Mouse (Mus musculus) retina, embryonic 14.5 days (tissue): Measurements from ENCODE around the gene Npepps.
A peak's percentile ranks its signal among the peaks of the same experiment; 100 is the strongest.
"Not testable (repeated sequence)": the region's sequence is repeated elsewhere in the genome, so short reads cannot be mapped to it uniquely, and the experiment has no call there.

Experiments
- DNase-seq: peaks from one replicate; pipeline ENCODE4 v3.0.0-alpha.2; 2015; ENCODE audit warnings: low spot score

Npepps gene

DNA sequence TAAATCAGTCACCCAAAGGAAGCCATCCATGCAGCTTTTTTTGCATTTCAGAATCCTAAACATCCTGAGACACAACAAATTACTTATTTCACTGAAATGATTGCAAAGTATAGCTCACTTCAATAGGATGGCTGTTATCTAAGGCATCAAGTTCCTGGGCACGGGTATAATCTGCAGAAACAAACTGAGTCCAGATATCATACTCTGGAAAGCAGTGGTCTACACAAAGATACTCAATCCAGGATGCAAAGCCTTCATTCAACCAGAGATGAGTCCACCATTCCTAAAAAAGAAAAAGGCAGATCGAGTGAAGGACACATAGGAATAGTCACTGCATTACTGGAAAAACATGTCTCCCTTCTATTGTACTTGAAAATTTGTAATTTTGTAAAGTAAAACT lies 42.5 kb downstream of the Npepps start:
- no peak for DNase-seq

DNA sequence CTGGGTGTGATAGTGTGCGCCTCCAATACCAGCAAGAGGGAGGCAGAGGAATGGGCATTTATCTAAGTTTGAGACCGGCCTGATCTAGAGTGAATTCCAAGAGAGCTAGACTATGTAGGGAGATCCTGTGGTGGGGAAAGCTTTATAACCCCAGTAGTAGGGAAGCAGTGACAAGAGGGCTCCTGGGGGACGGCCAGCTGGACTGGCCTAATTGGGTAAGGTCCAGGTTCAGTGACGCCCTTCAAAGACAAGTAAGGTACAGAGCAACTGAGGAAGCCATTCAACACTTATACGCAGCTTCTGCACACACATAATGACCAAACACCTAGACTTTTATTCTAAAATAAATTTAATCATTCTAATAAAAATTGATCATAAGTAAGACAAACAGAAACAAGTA lies 48.0 kb downstream of the Npepps start:
- DNase-seq, result no peak

DNA sequence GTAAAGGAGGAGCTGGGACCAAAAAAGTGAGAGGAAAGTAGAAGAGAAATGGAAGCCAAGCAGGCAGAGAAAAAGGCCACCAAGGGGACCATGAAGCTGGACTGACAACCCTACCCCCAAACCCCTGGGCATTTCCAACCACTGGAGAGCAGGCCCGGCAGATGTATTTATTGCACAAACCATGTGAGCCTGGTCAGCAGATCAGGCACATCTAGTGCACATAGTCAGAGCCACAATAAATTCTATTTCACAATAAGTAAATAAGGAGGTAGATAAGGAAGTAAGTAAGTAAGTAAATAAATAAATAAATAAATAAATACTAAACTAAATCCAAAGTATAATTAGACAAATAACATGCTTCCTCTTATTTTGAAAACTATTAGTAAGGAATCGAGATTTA lies 51.0 kb downstream of the Npepps start:
- DNase-seq, result no peak

DNA sequence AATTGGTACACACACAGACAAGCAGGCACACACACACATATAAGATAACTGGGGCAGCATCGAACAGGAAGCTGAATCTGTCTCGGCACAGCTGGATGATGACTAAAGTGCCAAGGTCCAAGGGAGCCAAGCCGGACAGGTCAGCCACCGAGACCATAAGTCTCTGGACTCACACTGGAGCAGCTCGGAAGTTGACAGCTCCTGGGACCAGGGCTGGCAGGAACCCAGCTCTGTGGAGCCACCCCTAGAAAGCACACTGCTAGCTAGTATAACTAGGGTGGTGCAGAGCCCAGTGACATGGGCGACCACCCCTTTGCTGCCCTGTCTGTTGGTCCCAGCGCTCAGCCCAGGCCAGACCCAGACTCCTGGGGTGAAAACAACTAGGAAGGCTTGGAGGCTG lies 51.5 kb downstream of the Npepps start:
- DNase-seq, result no peak

DNA sequence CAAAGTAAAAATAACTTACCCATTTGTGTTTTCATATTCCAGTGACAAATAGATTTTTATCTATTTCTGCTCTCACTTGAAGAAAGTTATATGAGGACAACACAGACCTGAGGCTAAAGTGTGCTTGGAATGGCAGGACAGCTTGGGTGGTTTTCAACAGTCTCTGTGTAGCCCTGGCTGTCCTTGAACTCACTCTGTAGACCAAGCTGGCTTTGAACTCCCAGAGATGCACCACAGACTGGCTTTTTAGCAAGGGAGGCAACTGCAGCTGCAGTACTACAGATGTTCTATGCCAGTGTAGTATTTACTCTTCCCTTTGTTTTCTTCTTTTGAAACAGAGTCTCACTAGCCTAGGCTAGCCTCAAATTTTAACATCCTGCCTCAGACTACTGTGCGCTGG lies 54.3 kb downstream of the Npepps start:
- no peak for DNase-seq

DNA sequence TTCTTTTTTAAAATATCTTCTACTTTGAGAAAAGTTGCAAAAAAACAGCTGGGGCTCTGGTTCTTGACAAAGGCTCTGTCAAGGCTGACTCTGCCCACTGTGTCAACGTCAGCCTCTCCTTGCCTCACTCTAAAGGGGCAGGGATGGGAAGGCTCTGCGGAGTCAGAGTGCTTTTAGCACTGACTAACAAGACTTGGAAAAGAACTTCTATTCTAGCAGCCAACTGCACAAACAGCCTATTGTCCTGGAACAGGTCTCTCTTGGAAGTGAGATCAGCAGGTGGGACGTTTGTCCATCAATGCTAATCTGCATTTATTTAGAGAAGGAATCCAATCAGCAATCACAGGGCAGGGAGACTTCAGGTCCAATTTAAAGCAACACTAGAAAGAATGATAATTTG lies 57.0 kb downstream of the Npepps start:
- DNase-seq, result no peak

DNA sequence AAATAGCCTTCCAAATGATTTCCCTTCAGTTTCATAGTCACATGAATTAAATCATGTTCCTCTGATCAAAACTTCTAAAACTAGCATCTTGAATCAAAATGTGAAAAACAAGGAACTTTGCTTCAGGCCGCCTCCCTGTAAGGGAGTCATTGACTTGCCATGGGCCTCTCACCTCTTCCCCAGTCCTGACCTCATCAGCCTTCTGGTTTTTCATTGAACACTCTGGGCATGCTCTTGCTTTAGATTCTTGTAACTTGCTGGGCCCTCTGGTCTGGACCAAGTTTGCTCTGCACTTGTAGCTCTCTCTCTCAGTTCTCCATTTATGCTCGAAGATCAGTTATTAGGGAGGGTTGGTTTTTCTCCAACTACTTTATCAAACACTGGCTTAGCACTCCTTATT lies 58.8 kb downstream of the Npepps start:
- DNase-seq, result no peak

DNA sequence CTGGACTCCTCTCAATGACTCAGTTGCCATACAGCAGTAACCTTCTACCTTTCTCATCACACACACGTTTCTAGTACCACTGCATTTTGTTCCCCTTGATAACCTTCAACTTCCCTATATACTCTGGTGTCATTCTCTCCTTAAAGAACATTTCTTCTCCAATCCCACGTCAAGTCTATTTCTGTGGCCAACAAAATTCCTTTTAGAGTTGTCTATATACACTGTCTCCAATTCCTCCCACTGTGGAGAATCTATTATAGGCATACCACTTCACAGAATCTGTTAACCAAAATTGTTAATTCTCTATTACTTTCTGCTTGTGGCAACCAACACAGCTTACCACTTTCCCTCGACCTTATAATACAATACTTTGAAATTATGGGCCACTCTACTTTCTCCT lies 60.2 kb downstream of the Npepps start:
- DNase-seq, result no peak

DNA sequence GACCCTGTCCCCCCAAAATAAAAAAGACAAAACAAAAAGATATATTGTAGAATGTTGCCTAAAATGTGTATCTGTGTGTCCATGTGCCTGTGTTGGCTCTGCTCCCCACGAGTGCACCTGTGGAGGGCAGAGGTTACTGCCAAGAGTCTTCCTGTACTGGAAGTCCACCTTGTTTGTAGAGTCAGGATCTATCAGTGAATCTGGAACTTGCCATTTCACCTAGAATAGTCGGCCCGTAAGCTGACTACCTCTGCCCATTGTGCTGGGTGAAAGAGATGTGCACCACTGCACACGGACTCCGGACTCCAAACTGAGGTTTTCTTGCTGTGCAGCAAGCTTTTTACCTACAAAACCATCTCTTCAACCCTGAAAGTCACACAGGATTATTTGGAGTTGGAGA lies 66.0 kb downstream of the Npepps start:
- DNase-seq, result no peak

DNA sequence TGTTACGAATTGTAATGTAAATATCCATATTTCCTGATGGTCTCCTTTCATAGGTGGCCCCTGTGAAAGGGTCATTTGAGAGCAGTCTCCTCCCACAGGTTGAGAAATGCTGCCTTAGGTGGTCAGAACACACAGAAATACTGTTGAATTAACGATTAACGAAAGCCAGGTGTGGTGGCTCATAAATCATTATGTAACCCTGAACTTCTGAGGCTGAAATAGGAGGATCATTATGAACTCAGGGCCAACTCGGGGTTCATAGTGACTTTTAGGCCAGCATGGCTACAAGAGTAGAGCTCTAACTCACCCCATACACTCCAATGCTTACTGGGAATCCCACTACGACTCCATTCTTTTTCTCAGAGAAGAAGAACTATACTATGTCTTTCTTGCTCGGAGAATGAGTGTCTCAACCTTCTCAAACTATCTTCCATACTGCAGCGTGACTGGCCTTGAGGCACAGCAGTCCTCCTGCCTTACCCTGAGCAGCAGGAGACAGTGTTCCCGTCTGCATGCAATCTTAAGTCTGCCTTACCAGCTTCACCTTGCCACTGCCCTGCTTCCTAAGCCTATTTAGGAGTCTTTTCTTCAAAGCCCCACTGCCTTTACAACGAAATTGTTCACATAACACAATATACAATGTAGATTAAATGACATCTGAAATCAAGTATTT lies 69.6 kb downstream of the Npepps start:
- DNase-seq, result no peak

DNA sequence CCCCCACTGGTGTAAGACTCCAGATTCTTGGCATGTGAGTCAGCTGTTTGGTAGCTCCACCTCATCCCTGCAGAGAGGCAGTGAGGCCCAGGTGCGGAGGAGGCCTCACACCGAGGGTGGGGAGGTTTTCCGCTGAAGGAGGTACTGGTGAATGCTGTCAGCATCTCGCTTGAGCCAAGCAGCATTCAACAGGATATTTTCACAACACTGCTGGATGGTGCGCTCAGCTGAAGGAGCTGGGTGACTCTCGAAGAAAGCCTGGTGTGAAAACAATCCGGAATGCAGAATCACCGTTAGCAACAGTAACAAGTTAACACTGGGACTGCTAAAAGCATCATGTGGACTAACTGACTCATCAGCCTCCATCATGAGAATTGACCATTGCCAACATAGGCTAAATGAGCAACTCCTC lies 73.4 kb downstream of the Npepps start:
- DNase-seq, result no peak

DNA sequence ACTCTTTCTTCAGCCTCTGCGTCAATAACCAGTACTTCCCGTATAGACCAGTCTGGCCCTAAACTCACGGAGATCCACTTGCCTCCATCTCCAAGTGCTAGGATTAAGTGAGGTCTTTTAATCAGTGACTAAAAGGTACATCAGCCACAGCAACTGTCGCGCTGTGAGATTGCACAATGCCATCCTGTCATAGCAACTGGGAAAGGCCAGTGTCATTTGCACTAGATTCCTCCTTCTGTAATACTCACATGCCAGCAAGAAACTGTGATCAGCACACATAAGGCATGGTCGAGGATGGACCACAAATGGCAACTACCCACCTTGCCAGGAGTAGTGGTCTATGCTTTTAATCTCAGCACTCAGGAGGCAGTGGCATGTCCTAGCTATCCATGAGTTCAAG lies 80.9 kb downstream of the Npepps start:
- DNase-seq, result no peak

DNA sequence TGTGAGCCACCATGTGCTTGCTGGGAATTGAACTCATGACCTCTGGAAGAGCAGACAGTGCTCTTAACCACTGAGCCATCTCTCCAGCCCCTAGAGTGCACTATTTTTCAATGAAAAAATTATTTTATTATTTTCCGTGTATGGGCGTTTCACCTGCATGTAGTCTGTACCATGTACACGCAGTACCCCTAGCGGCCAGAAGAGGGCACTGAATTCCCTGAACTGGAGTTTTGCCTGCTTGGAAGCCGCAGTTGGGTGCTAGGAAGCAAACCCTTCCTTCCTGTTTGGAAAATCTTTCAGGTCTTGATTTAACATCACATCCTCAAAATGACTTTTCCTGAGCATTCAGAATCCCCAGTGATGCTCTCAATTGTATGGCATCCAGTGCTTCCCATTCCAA lies 81.8 kb downstream of the Npepps start:
- peak; percentile 74 for DNase-seq

DNA sequence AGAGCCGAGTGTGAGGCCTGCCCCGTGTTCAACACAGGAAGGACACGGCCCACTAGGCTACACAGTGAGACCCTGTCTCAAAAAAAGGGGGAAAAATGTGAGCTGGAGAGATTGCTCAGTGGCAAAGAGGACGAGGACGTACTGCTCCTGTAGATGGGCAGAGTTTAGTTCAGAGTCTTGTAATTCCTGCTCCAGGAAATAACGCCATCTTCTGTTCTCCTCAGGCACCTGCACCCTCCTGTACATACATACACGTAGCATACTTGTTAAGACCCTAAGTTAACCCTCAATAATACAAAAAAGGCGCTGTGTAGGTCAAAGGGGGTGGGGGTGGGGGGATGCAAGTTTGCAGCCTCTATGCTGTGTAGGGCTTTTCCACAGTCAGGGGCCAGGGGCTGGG lies 83.4 kb downstream of the Npepps start:
- no peak for DNase-seq

DNA sequence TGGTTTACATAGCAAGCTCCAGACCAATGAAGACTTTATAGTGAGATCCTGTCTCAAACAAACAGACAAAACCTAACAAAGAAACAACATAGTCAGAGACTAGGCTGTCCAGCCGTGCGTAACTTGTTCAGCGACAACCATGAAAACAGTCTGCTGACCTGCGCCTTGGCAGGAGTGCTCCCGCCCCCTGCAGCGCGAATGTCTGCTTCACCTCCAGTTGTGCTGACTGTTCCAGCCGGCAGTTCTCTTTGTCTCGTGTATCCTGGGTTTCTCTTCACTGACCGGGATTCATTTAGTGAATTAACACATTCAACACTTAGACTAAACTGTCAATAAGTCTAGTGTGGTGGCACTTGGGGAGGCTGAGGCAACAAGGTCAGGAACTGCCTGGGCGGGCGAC lies 83.9 kb downstream of the Npepps start:
- no peak for DNase-seq

DNA sequence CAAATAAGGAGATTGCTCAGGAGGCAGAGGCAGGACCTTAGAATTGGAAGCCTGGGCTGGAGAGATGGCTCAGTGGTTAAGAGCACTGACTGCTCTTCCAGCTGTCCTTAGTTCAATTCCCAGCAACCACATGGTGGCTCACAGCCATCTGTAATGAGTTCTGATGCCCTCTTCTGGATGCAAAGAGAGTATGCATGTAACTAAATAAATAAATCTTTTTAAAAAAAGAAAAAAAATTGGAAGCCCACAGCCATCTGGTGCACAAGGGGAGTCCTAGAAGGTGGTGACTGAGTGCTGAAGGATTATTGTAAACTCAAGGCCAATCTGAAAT lies 87.9 kb downstream of the Npepps start:
- DNase-seq, result peak; percentile 16

DNA sequence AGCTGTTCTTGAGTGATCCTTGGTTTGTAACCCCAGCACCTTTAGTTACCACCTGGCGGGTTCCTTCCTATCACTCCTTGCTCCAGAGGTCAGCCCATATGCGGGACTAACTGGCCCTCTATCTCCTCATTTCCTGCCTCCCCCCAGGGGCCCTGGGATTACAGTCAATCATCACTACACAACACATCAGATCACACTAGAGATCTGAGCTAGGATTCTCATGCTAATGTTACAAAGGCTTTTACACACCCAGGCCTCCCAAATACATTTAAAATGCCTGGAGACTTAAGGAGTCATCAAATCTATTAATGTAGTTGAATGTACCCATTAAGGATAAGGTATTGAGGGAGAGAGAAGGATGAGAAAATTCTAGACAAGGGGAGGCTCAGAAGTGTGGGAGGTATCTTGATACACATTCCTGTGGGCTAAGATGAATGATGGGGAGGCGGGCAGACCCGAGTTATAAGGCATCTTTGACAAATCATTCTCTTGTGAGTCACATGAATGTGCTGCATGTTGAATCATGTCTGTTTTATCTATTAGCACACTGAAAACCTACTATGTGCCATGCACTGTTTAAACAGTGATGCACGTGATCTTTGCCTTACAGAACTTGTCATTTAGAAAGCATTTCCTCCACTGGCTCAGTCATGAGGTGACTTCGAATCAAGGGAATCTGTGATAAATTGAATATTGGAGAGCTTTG lies 88.4 kb downstream of the Npepps start:
- DNase-seq, result no peak

DNA sequence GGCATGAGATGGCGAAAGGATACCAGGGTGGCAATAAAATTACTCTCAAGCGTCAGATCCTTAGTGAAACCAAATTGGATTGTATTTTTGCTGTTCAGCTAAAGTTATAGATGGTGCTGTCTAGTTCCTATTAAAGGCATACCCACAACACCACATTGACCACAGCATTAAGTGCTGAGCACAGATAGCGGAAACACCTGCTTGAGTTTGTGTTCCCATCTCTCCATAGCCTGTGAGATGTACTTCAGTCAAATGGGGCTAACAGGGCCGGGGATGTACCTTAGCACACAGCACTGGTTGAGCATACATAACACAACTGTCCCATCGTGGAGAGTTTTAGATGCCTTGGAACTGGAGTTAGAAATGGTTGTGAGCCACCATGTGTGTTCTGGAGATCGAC lies 89.4 kb downstream of the Npepps start:
- no peak for DNase-seq

DNA sequence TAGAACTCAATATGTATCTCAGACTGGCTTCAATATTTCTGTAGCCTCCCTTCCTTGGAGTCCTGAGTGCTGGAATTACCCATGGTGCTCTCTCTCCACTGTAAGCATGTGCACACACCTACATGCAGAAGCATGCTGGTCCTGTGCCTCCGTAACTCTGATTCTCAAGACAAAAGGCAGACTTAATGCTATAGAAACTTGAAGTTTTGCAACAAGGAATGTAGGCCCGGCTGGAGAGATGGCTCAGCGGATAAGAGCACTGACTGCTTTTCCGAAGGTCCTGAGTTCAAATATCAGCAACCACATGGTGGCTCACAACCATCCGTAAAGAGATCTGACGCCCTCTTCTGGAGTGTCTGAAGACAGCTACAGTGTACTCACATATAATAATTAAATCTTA lies 90.8 kb downstream of the Npepps start:
- not testable (repeated sequence) for DNase-seq

DNA sequence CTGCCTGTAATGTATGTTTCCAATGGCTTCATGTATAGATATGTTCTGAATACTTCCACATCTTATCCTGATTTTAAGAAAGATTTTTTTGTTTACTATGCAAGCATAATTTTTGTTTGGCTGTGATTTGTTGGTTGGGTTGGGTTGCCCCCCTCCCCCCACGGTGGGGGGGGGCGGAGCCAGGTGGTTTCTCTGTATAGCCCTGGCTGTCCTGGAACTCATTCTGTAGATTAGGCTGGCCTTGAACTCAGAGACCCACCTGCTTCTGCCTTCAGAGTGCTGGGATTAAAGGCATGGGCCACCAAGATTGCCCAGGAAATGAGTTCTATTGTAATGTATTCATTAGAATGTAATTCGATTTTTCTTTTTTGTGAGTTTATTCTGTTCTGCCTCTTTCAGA lies 91.2 kb downstream of the Npepps start:
- peak; percentile 13 for DNase-seq

DNA sequence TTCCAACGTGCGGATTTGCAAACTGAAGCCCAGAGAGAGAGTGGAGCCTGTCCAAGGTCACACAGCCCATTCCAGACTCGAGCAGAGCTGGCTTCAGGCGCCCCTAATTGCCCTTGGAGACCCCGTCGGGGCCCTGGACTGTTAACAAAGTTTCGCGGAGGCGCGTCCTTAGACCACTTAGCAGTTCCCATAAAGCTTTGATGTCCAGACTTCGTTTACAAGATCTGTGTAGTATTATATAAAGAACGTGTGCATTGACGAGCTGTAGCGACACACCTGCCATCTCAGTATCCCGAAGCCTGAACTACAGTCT lies 91.8 kb downstream of the Npepps start:
- no peak for DNase-seq

DNA sequence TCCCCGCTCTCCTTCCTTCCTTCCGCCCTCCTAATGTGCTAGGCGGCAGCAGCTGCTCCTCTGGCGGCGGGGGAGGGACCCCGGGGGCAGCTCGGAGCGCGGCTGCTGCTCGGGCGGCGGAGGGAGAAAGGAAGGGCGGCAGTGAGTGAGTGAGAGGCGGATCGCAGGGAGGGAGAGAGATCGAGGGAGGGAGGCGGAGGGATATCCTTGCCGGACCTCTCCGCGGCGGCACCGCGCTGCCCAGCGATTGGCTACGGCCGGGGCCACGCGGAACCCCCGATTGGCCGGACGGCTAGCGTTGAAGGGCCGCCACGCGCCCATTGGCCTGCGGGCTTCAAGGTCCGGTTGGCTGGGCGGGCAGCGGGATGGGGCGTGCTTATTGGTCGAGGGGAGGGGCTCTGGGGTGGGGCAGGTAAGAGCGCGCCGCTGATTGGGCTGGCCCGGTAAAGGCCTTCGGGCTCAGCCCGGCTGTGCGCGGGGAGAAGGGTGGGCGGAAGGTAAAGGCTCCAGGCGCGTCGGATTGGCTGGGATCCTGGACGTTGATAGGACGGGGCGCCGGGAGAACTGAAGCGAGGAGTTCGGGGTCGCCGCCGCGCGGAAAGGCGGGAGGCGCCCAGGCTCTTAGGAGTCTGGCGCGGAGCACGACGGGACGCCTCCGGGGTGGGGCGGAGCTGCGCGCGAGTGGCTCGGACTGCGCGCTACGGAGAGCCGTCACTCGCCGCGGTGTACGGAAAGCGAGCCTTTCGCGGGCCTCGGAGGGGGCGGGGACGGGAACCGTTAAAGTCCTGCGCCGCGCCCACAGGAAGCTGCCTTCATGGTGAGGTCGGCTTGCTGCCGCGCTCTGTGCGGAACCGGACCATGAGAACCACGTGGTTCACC lies 92.4 kb downstream of the Npepps start, which contains the start of gene Kpnb1:
Gene Kpnb1, minus strand, starts transcription at position 118 of the 879 bp plus-strand sequence.
- peak; percentile 99 for DNase-seq
